Mouse (Mus musculus) limb, embryonic 11.5 days (tissue): ENCODE measurements around the gene Adgrl3. TPM values are rescaled to one million over a fixed set of nuclear protein-coding genes. Genes with fewer than 3 reads are reported as not detected.

Experiments
- ATAC-seq: fragments of 200-750 bp; cut with Nextera tagmentation; 2 replicates; pipeline ENCODE4 v1.8.0; 2017; ENCODE audit warnings: low read depth; ENCODE audit not compliant: insufficient number of reproducible peaks, low FRiP score, low TSS enrichment
- DNase-seq: peaks from one replicate; pipeline ENCODE4 v3.0.0-alpha.2; 2015; ENCODE audit warnings: low spot score
- H3K27ac ChIP-seq: fragments of 300-500 bp; sonication (generic); replicated peaks from 2 replicates; pipeline ENCODE4 v1.5.1; 2014; ENCODE audit warnings: low read depth, mild to moderate bottlenecking, low read length
- H3K27me3 ChIP-seq: fragments of 300-500 bp; sonication (generic); 2 replicates; pipeline ENCODE4 v1.6.1; 2014; ENCODE audit warnings: mild to moderate bottlenecking, low read length, mixed read lengths; ENCODE audit not compliant: control insufficient read depth, insufficient read depth
- H3K36me3 ChIP-seq: fragments of 300-500 bp; sonication (generic); 2 replicates; pipeline ENCODE4 v1.6.1; 2014; ENCODE audit warnings: mild to moderate bottlenecking, low read length, moderate library complexity, mixed read lengths; ENCODE audit not compliant: control insufficient read depth, insufficient read depth
- H3K4me1 ChIP-seq: fragments of 300-500 bp; sonication (generic); 2 replicates; pipeline ENCODE4 v1.6.1; 2014; ENCODE audit warnings: low read length, mixed read lengths; ENCODE audit not compliant: control insufficient read depth, insufficient read depth
- H3K4me2 ChIP-seq: fragments of 300-500 bp; sonication (generic); 2 replicates; pipeline ENCODE4 v1.6.1; 2014; ENCODE audit warnings: low read depth, mild to moderate bottlenecking, moderate library complexity; ENCODE audit not compliant: severe bottlenecking
- H3K4me3 ChIP-seq: fragments of 300-500 bp; sonication (generic); 2 replicates; pipeline ENCODE4 v1.5.1; 2014; ENCODE audit warnings: low read depth, low read length
- H3K9ac ChIP-seq: fragments of 300-500 bp; sonication (generic); 2 replicates; pipeline ENCODE4 v1.6.1; 2014; ENCODE audit warnings: mild to moderate bottlenecking, low read length
- H3K9me3 ChIP-seq: fragments of 300-500 bp; sonication (generic); 2 replicates; pipeline ENCODE4 v1.6.1; 2016; ENCODE audit warnings: low read length; ENCODE audit not compliant: control insufficient read depth
- WGBS: fragments of 180-500 bp; shearing (Covaris S2); extraction: QIAGEN DNeasy Blood & Tissue Kit; methylation state at CpG from one replicate; pipeline ENCODE4 v1.1.7; 2014; 5-methylcytosine and 5-hydroxymethylcytosine counted together
- polyA plus RNA-seq: library from polyadenylated mRNA; unstranded; fragments of >200 nt; fragmentation: Nextera tagmentation; extraction: Ambion mirVana; gene quantifications from 2 replicates; pipeline ENCODE4 v1.2.1, GENCODE M21; 2014

Adgrl3 gene
- polyA plus RNA-seq, 1 experiment from 2014 or later = 23.9 TPM

GRCm38 (mm10) chr5:81224465-81224864 is 204.5 kb downstream of the Adgrl3 start:
- Histone ChIP-seq H3K27ac (no peak overlapping the region), H3K4me1 (no peaks in the 10 kb centered on the region), H3K9ac (no peak overlapping the region), H3K4me2 (no peak overlapping the region), H3K9me3 (no peaks in the 10 kb centered on the region), H3K36me3 (no peaks in the 10 kb centered on the region), H3K4me3 (no peak overlapping the region), H3K27me3 (no peaks in the 10 kb centered on the region)
- no peak for DNase-seq
- 43% methylated on average over 6 of the region's 6 CpGs for WGBS
- no peak for ATAC-seq

- H3K4me3 ChIP-seq = no peak overlapping the region
- no peak overlapping the region for H3K9ac ChIP-seq
- no peaks in the 10 kb centered on the region for H3K4me1 ChIP-seq
- H3K36me3 ChIP-seq = no peaks in the 10 kb centered on the region
- no peak overlapping the region for H3K27ac ChIP-seq
- no peak for DNase-seq
- no peak overlapping the region for H3K4me2 ChIP-seq
- ATAC-seq = no peak
- no peaks in the 10 kb centered on the region for H3K9me3 ChIP-seq
- no peaks in the 10 kb centered on the region for H3K27me3 ChIP-seq
- 86% methylated on average over 2 of the region's 2 CpGs for WGBS
These were observed 205.5 kb downstream of the Adgrl3 start for GRCm38 (mm10) chr5:81225486-81225885.

- no peak overlapping the region for H3K9ac ChIP-seq
- no peak overlapping the region for H3K27ac ChIP-seq
- H3K4me1 ChIP-seq = no peaks in the 10 kb centered on the region
- no peaks in the 10 kb centered on the region for H3K9me3 ChIP-seq
- no peak for DNase-seq
- ATAC-seq = no peak
- no peak overlapping the region for H3K4me3 ChIP-seq
- H3K27me3 ChIP-seq = no peaks in the 10 kb centered on the region
- H3K4me2 ChIP-seq = no peak overlapping the region
- H3K36me3 ChIP-seq = no peaks in the 10 kb centered on the region
These were observed 207.3 kb downstream of the Adgrl3 start for GRCm38 (mm10) chr5:81227256-81227655.

GRCm38 (mm10) chr5:81248724-81249123 is 228.8 kb downstream of the Adgrl3 start:
- no peak for ATAC-seq
- no peaks in the 10 kb centered on the region for H3K36me3 ChIP-seq
- H3K9ac ChIP-seq = no peak overlapping the region
- H3K4me2 ChIP-seq = no peak overlapping the region
- no peaks in the 10 kb centered on the region for H3K9me3 ChIP-seq
- H3K27ac ChIP-seq = no peak overlapping the region
- DNase-seq = no peak
- WGBS = 59% methylated on average over 5 of the region's 5 CpGs
- H3K4me3 ChIP-seq = no peak overlapping the region
- no peaks in the 10 kb centered on the region for H3K27me3 ChIP-seq
- H3K4me1 ChIP-seq = no peaks in the 10 kb centered on the region

- H3K9ac ChIP-seq = no peak overlapping the region
- H3K4me3 ChIP-seq = no peak overlapping the region
- H3K27ac ChIP-seq = no peak overlapping the region
- DNase-seq = no peak
- ATAC-seq = no peak
- H3K4me1 ChIP-seq = no peaks in the 10 kb centered on the region
- no peaks in the 10 kb centered on the region for H3K36me3 ChIP-seq
- no peaks in the 10 kb centered on the region for H3K9me3 ChIP-seq
- 91% methylated on average over 3 of the region's 3 CpGs for WGBS
- H3K27me3 ChIP-seq = no peaks in the 10 kb centered on the region
- no peak overlapping the region for H3K4me2 ChIP-seq
These were observed 236.2 kb downstream of the Adgrl3 start for GRCm38 (mm10) chr5:81256091-81256490.

- H3K27ac ChIP-seq = no peak overlapping the region
- no peaks in the 10 kb centered on the region for H3K27me3 ChIP-seq
- no peak overlapping the region for H3K4me2 ChIP-seq
- no peaks in the 10 kb centered on the region for H3K9me3 ChIP-seq
- no peaks in the 10 kb centered on the region for H3K36me3 ChIP-seq
- 83% methylated on average over 3 of the region's 3 CpGs for WGBS
- no peak overlapping the region for H3K4me3 ChIP-seq
- no peak overlapping the region for H3K9ac ChIP-seq
- DNase-seq = no peak
- ATAC-seq = no peak
- H3K4me1 ChIP-seq = no peaks in the 10 kb centered on the region
These were observed 249.8 kb downstream of the Adgrl3 start for GRCm38 (mm10) chr5:81269689-81270088.

- Histone ChIP-seq H3K27me3 (no peaks in the 10 kb centered on the region), H3K9ac (no peak overlapping the region), H3K4me3 (no peak overlapping the region), H3K4me1 (no peaks in the 10 kb centered on the region), H3K27ac (no peak overlapping the region), H3K4me2 (no peak overlapping the region), H3K9me3 (no peaks in the 10 kb centered on the region), H3K36me3 (no peaks in the 10 kb centered on the region)
- DNase-seq (no peak), ATAC-seq (no peak)
- WGBS = 71% methylated on average over 6 of the region's 6 CpGs
These were observed 255.6 kb downstream of the Adgrl3 start for GRCm38 (mm10) chr5:81275346-81276047.

GRCm38 (mm10) chr5:81279246-81279645 is 259.3 kb downstream of the Adgrl3 start:
- H3K27ac ChIP-seq = no peak overlapping the region
- H3K9me3 ChIP-seq = no peaks in the 10 kb centered on the region
- ATAC-seq (no peak), DNase-seq (no peak)
- H3K4me3 ChIP-seq = no peak overlapping the region
- peaks cover under 1% of the 10 kb centered on the region; the same call in 1 of the 2 replicates for H3K4me1 ChIP-seq
- no peaks in the 10 kb centered on the region for H3K36me3 ChIP-seq
- 78% methylated on average over 2 of the region's 2 CpGs for WGBS
- H3K9ac ChIP-seq = no peak overlapping the region
- no peak overlapping the region for H3K4me2 ChIP-seq
- H3K27me3 ChIP-seq = no peaks in the 10 kb centered on the region

- 37% methylated on average over 1 of the region's 1 CpGs for WGBS
- Histone ChIP-seq H3K4me3 (no peak overlapping the region), H3K27ac (no peak overlapping the region), H3K9me3 (no peaks in the 10 kb centered on the region), H3K36me3 (no peaks in the 10 kb centered on the region), H3K9ac (no peak overlapping the region), H3K27me3 (no peaks in the 10 kb centered on the region), H3K4me1 (peaks cover 3% of the 10 kb centered on the region; the same call in 1 of the 2 replicates), H3K4me2 (no peak overlapping the region)
- no peak for ATAC-seq
- no peak for DNase-seq
These were observed 265.7 kb downstream of the Adgrl3 start for GRCm38 (mm10) chr5:81285643-81286042.
